Mouse (Mus musculus): ENCODE results near the gene Hmgn3. TPM values are rescaled to one million over a fixed set of nuclear protein-coding genes. Genes with fewer than 3 reads are reported as not detected.

Gene Hmgn3
- total RNA-seq, 2 experiments from 2014 or later: 2.5 to 5.5 TPM

- DNase-seq: no peak
Measured at GRCm38 (mm10) chr9:83094649-83095336, 51.7 kb downstream of the Hmgn3 start.

GRCm38 (mm10) chr9:83083790-83084469 is 62.6 kb downstream of the Hmgn3 start:
- DNase-seq: no peak
- intact Hi-C loops (cut with DNase I): no loop called here
- no peak for TF ChIP-seq CTCF (IDR thresholded peaks at IDR 0.05)
- no peak overlapping the region for H3K4me3 ChIP-seq
- H3K27ac ChIP-seq: no peak overlapping the region

More at GRCm38 (mm10) chr9:83094649-83095336, 51.7 kb downstream of the Hmgn3 start:
- intact Hi-C loops (cut with DNase I): no loop called here
- Histone ChIP-seq H3K27ac (no peak overlapping the region), H3K4me3 (no peak overlapping the region)
- no peak for TF ChIP-seq CTCF (IDR thresholded peaks at IDR 0.05)

GRCm38 (mm10) chr9:83083091-83083490 is 63.4 kb downstream of the Hmgn3 start:
- Histone ChIP-seq H3K27ac (no peak overlapping the region), H3K4me3 (no peak overlapping the region)
- no peak for DNase-seq
- no peak for TF ChIP-seq CTCF (IDR thresholded peaks at IDR 0.05)
- intact Hi-C loops (cut with DNase I): no loop called here

- Histone ChIP-seq H3K27ac (no peak overlapping the region), H3K4me3 (no peak overlapping the region)
- intact Hi-C loops (cut with DNase I): no loop called here
- TF ChIP-seq CTCF (IDR thresholded peaks at IDR 0.05): no peak
- no peak for DNase-seq
Measured at GRCm38 (mm10) chr9:83082296-83082695, 64.2 kb downstream of the Hmgn3 start.

- DNase-seq: no peak
- TF ChIP-seq CTCF (IDR thresholded peaks at IDR 0.05): no peak
- no peak overlapping the region for H3K27ac ChIP-seq
- intact Hi-C loops (cut with DNase I): no loop called here
- H3K4me3 ChIP-seq: no peak overlapping the region
Measured at GRCm38 (mm10) chr9:83079724-83080123, 66.8 kb downstream of the Hmgn3 start.

GRCm38 (mm10) chr9:83068246-83068645 is 78.2 kb downstream of the Hmgn3 start:
- intact Hi-C loops (cut with DNase I): no loop called here
- Histone ChIP-seq H3K27ac (no peak overlapping the region), H3K4me3 (no peak overlapping the region)
- no peak for TF ChIP-seq CTCF (IDR thresholded peaks at IDR 0.05)
- no peak for DNase-seq

GRCm38 (mm10) chr9:83061289-83061688 is 85.2 kb downstream of the Hmgn3 start:
- Histone ChIP-seq H3K4me3 (no peak overlapping the region), H3K27ac (no peak overlapping the region)
- intact Hi-C loops (cut with DNase I): no loop called here
- DNase-seq: no peak
- no peak for TF ChIP-seq CTCF (IDR thresholded peaks at IDR 0.05)

Other genes with a start within 250 kb of the Hmgn3 start
- 10 to 100 TPM; 30.2 to 32.7 TPM for gene Phip, start 171.2 kb downstream of the Hmgn3 start, total RNA-seq (2021)